Mouse (Mus musculus): Measurements from ENCODE around the gene Efr3b.
A peak's percentile ranks its signal among the peaks of the same experiment; 100 is the strongest.

DNA sequence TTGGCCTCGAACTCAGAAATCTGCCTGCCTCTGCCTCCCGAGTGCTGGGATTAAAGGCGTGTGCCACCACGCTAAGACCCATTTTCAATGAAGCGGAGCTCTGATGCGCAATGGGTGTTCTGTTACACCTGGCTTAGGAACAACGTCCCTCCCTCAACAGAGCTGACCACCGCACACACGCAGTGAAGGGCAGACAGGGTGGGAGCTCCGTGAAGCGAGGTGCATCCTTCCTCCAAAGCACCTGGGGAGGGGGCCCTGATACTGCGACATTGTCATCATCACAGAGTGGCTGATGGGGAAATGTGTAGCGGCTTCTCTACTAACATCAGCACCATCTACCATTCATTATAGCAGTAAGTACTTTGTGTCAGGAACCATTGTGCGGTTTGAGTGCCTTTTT, 15.2 kb downstream of the Efr3b start:
- no peak for TF ChIP-seq CTCF (conservative IDR thresholded peaks at IDR 0.05; ENCODE audit: low read length)
- TF ChIP-seq NANOG (IDR thresholded peaks at IDR 0.05; ENCODE audit: borderline replicate concordance, low read length): peak; percentile 29; the same call in 1 of the 2 replicates
